Mouse (Mus musculus) heart, adult 9 months (tissue): ENCODE data around the gene Cdh3.
"Not testable (repeated sequence)": the region's sequence is repeated elsewhere in the genome, so short reads cannot be mapped to it uniquely, and the experiment has no call there.

Experiments used
- DNase-seq, 2 experiments: peaks; one replicate each; pipeline ENCODE4 v3.0.0; 2022; ENCODE audit warnings: low spot score in 2 of 2

Gene Cdh3

DNA sequence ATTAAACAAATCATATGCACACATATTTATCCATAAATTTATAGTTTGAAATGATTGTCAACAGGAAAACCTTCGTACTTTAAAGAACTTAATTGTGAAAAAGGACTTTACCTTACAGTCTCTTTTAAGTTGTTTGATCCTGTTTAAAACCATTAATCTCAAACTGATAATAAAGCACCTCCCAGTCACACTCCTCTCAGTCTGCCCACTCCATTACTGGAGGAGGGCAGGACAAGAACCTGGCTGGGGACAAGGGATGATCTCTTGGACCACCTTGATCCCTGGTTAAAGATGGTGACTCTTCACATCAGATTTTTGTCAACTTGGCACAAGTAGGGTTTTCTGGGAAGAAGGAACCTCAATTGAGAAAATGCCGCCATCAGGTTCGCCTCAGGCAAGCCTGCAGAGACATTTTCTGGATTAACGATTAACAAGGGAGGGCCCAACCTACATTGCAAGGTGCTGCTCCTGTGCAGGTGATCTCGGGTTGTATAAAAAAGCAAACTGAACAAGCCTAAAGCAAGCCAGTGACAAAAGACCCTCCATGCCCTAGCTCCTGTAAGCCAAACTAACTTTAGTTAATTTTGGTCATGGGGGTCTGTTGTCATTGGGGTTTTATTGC is 61.0 kb downstream of the Cdh3 start:
- DNase-seq: no peak

DNA sequence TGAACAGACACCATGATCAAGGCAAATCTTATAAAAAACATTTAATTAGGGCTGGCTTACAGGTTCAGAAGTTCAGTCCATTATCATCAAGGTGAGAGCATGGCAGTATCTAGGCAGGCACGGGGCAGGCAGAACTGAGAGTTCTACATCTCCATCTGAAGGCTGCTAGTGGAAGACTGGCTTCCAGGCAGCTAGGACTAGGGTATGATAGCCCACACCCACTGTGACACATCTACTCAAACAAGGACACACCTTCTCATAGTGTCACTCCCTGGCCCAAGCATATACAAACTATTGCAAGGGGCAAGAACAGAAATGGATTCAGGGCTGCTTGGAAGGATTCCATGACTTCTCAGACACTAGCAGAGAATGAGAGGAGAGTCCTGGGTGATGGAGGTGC is 61.5 kb downstream of the Cdh3 start:
- not testable (repeated sequence) for DNase-seq

DNA sequence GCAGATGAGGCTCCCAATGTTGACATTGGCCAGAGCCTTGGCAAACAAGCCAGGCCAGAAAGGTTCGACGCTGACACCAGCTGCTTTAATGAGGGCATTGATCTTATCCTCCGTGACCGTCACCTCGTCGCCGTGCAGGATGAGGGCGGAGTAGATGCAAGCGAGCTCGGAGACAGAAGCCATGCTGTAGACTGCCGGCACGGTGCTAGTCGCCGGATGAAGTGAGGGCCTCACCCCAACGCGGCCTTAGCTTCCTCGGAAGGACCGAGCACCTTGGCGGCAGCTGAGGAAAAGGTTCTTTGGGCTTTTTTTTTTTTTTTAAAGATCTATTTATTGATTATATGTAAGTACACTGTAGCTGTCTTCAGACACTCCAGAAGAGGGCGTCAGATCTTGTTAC is 62.5 kb downstream of the Cdh3 start, which contains the start of gene Gm10073:
TSS of gene Gm10073 (minus strand) at position 294 of the 400 bp plus-strand sequence.
- not testable (repeated sequence) for DNase-seq

DNA sequence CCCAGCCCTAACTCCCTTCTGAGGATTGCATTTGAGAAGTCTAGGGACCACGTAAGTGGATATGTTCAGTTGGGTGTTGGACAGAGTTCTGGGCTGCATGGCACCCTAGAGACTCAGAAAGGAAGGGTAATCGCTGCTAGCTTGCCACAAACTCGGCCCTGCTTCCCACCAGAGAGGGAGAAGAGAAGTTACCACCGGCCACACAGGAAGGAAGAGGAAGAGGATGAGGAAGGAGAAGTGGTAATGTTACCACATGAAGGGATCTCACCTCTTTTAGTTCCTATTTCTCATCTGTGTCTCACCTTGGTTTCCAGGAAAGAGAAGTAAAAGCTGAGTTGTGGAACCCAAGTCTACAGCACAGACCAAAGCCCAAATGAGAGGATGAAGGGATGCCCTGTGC is 63.6 kb downstream of the Cdh3 start:
- no peak for DNase-seq

DNA sequence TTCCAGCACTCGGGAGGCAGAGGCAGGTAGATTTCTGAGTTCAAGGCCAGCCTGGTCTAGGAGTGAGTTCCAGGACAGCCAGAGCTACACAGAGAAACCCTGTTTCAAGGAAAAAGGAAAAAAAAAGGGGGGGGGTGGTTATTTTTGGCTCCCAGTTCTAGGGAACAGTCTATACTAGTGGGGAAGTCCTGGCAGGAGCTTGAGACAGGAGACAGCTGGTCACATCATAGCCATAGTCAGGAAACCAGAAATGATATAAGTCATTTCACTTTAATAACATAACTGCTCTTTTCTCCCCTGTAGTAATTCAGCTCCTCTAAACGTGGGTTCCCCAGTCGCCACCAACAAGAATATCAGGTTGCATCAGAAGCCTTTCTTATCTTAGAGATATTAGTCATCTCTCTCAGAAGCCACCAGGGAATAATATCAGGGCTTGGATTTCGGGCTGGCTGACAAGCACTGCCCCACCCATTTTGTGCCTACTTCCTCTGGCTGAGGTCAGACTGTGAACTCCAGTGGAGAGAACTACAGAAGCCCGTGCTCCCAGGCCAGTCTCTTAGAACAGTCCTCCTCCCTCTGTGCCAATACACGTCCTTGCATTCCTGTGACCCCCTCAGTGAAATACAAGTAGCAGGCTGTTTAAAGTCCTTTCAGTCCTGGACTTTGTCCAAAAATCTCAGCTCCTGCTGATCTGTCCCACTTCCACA is 66.3 kb downstream of the Cdh3 start:
- no peak for DNase-seq

DNA sequence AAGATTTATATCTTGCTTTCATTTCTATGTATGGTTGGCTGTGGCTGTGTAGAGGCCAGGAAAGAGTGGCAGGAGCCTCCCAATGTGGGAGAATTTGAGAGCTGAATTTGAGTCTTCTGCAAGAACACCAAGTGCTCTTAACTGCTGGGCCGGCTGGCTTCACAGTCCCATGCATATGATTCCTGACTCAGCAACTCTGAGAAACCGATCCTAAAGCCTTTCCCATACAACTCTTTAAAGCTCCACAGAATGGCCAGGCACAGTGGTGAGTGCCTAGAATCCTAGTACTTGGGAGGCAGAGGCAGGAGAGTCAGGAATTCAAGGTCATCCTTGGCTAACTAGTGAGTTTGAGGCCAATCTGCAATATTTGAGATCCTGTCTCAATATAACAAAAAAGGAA is 68.8 kb downstream of the Cdh3 start:
- DNase-seq: no peak

DNA sequence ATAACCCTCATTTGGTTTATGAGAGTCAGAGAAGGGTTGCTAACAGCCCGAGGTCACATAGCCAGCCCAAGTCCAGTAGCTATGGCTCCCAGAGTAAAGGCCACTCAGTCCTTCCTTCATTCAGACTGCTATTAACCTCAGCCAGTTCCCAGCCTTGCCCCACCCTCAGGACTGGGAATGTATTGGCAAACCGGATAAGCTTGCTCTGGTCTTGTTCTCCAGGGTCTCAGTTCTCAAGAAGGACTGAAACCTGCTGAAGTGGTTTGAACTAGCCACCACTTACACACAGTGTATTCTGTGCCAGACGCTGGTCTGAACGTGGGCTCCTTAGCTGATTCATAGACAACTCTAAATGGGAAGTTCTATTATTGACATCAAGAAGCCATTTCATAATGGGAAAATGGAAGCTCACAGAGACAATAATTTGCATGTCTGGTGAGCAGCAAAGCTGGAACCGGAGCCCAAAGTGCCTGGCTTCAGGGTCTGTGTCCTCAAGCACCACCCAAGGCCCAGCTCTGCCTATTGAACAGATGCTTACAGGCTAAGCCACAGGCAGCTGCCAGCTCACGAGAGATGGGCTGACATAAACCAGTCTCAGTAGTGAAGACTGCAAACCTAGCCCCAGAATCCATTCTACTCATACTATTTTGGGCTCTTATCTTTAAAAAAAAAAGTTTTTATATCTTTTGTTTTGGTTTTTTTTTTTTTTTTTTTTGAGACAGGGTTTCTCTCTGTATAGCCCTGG is 70.8 kb downstream of the Cdh3 start:
- no peak for DNase-seq

DNA sequence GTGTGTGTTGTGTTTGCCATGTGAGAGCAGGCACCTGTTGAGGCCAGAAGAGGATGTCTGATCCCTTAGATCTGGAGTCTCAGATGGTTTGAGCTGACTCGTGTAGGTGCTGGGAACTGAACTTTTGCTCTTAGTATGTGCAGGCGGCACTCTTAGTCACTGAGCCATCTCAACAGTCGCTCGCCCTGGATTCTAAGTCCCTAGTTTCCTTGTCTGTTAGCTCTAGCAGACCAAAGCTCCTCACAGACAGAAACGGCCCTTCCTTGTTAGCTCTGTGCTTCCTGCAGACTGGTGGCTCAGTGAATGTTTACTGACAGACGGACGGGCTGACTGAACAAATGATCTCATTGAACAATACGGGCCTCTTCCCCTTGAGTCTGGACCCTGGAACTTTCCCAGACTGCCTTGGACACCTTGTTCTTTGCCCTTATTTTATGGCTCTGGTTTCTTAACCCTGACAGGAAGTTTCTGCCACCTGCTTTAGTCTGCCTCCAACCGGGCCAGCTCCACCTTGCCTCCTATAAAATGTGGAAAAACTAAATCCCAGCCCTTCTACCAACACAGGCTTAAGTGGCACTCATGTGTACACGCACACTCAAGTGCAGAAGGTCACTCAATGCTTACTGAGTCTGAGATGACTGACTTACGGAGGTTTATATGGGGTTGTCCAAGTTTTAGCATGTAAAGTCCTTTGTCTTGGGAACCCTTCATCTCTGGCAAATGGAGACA is 74.4 kb downstream of the Cdh3 start:
- no peak for DNase-seq

DNA sequence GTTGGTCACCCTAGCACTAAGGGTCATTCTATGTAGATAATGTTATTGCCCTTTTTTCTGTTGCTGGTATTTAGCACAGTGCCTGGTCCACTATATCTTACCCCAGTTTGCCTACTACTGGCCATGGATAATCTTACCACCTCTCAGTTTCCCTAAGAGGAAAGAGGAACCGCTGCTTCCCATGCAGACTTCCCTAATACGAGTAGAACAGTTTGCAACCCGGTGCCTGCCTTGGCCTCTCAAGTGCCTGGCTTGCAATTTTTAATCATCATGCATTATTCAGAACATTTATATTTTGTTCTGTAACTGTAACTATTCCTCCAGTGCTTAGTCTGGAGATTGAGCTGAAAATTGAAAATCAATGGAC is 75.0 kb downstream of the Cdh3 start:
- no peak for DNase-seq

DNA sequence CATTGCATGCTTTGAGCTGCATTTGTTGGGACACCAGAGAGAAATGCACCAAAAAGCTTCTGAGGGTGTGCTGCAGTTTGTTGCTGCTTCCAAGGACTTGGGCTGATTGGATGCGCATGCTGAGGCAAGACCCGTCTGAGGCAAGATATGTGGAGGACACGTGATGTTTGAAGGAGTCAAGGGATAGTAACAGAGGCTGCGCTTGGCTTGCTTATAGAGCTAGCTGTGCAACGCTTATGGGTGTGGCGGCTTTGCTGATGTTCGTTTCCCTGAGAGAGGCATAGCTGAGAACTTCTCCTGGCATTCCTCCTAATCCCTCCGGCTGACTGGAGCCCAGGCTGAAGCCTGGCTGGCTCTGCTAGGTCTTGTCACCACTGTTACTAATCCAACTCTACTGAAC is 76.2 kb downstream of the Cdh3 start:
- no peak for DNase-seq

DNA sequence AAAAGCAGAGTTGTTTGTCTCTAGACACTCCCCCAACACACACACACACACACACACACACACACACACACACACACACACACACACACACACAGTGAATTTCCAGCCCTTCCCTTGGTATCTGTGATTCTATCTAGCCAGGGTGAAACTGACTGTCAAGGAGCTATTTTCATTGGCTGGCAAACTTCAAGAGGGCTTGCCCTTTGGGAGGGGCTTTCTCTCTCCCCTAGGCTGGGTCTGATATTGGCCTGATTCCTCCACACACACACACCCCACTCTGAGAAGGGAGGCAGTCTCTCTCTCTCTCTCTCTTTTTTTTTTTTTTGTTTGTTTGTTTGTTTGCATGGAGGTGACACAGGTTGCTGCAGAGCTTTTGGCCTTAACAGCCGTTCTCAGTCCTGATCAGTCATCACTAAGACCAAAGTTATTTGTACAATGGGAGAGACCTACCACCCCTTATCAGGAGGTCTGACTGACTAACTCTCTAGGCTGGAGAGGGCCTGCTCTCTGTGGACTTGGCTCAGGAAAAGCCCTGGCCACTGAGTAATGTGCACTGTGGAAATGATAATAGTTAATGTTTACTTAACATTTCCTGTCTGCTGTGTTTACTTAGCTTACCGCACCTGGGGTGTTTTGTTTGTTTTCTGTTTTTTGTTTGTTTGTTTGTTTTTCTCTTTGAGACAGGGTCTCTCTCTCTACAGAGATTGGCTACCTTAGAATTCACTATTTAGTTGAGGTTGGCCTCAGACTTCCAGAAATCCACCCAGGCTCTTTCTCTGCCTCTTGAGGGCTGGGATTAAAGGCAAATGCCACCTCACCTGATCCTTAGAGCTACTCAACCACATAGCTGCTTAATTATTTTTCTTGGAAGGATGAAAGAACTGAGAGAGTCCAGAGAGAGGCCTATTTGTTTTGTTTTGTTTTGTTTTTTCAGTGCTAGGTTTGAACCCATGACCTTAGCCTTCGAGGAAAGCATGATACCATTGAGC is 78.0 kb downstream of the Cdh3 start:
- no peak for DNase-seq

DNA sequence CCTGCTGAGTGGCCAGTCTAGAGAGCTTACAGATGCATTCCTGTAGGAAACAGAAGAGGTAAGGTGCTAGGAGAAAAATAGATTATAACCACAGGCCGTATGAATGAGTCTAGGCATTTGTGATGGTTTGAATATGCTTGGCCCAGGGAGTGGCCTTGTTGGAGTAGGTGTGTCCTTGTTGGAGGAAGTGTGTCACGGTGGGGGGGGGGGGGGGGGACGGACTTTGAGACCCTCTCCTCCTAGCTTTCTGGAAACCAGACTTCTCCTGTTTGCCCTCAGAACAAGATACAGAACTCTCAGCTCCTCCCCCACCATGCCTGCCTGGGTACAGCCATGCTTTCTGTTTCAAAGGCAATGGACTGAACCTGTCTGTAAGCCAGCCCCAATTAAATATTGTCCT is 81.8 kb downstream of the Cdh3 start:
- no peak for DNase-seq

DNA sequence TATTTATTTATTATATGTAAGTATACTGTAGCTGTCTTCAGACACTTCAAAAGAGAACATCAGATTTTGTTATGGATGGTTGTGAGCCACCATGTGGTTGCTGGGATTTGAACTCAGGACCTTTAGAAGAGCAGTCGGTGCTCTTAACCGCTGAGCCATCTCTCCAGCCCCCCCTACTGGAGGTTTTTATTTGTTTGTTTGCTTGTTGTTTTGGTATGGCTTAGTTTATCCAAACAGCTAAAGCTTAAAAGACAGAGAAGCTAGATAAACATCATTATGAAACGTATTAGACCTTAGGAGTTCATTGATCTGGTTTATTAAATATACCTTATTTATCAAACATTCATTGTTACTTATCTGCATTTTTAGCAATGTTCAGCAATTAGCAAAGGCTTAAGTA is 84.9 kb downstream of the Cdh3 start:
- DNase-seq: not testable (repeated sequence)

DNA sequence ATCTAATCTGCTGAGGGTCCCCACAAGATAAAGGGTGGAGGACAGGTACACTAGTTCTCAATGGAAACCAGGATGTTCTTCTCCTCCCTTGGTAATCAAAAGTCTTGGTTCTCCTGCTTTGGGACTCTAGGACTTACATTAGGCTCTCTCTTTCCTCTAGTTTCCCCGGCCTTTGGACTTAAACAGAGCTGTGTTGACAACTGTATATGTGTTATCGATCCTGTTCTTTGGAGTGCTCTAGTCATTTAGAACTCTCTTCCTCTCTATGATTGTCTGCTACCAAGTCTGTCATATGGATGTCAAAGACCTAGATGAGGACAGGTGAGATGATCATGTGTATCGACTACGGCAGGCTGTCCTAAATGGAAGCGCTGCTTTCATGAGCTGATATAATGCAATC is 86.4 kb downstream of the Cdh3 start:
- DNase-seq: no peak

DNA sequence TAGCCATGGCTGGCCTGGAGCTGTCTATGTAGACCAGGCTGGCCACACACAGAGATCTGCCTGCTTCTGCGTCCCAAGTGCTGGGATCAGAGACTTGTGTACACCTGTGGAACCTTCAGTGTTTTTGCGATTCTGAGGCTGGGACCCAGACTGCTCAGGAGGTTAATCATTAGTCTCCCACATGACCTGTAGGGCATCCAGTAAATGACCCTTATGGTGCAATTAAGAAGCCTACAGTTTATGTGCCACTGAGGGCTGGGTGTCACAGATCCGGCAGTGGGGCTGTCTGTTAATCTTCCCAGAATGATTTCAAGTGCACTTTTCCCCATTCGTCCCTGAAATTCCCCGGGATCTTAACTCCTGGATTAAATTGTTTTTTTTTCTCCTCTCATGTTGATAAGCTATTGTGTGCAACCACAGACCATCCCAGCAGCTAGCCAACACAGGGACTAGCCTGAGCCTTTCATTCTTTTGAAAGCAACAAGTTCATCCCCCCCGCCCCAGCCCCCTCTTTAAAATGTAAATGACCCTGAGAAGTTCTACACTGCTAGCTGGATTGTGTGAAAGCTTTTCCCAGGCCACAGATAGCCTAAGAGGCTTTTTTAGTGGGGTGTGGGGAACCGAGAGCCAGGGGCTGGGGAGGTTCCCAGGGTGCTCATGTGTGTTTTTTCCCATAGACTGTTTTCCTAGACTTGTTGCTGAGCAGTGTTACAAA is 88.7 kb downstream of the Cdh3 start:
- DNase-seq: no peak

DNA sequence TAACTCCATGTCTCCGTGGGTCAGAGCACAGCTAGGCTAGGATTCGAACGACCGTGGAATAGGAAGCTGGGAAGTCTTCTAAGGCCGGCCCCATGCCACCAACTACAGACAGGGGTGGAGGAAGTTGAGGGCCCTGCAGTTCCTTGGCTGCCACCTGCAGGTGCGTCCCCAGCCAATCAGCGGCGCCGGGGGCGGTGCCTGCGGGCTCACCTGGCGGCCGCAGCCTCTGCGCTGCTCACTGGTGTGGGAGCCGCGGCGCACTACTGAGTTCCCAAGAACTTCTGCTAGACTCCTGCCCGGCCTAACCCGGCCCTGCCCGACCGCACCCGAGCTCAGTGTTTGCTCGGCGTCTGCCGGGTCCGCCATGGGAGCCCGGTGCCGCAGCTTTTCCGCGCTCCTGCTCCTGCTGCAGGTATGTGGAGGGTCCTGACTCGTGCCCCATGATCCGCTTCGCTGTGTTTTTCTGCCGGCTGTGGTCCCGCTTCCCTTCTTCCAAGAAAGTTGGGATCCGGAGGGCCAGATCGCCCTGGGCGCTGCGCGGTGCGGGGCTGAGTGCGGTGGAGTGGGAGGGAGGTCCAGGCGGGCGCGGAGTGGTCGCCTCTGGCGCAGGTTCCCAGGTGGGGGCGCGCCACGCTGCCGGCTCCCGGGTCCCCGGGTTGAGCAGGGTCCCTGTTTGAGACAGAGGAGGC is 92.6 kb downstream of the Cdh3 start, which contains the start of gene Cdh1:
TSS of gene Cdh1 (plus strand) at position 221 of the 689 bp plus-strand sequence.
- no peak for DNase-seq

DNA sequence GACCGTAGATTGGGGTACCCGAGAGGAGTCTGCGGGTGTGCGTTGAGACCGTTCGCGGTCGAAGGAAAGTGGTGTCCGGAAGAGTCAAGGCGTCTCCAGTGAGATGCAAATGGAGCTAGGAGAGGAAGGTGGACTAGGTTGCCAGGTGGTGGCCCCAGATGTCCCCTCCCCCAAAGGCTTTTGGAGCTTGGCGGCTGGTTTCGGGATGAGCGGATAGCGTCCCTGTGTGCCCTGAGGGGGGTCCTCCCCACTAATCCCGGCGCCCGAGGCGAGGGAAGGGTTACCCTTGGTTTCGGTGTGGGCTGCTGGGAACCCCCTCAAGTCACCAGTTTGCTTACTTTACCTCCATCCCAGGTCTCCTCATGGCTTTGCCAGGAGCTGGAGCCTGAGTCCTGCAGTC is 93.2 kb downstream of the Cdh3 start:
- DNase-seq: no peak

DNA sequence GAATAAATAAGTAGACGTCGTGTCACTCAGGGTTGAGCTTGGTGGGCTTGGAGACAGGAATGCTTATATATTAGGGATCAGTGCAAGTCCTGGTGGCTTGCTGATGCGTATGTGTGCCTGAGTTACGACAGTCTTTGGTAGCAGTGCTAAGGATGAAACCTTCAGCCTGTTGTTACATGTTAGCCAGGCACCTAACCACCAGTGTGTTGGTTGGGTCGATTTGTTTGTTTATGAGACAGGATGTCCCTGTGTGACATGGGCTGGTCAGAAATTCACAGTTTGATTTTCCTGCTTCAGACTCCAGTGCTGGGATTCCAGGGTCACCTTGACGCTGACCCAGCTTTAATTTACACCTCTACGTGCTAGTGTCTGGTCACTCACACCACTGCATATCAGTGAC is 95.0 kb downstream of the Cdh3 start:
- DNase-seq: no peak

DNA sequence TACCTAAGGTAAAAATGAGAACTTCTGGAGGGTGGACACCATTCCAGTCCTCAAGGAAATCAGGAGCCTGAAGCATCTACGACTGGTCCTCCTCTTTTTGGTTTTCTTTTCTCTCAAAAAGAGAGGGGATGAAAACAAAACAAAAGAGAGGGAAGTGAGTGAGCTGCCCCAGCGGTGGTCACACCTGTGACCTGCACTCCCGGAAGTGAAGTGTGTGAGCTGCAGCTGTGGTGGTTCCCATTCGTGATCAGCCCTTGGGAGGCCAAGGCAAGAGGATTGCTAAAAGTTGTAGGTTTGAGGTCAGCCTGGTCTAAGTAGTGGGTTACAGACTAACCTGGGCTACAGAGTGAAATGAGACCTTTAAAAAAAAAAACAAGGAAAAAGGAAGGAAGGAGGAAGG is 95.4 kb downstream of the Cdh3 start:
- DNase-seq: no peak
